Mouse (Mus musculus): ENCODE results near the gene Plekhd1.
A peak's percentile ranks its signal among the peaks of the same experiment; 100 is the strongest.

The Plekhd1 gene

GRCm38 (mm10) chr12:80692269-80692972 is at the start of gene Plekhd1:
TSS of gene Plekhd1 (plus strand) at chr12:80692591.
- no peak for DNase-seq (ENCODE audit: extremely low spot score, low read depth, low spot score)

DNA sequence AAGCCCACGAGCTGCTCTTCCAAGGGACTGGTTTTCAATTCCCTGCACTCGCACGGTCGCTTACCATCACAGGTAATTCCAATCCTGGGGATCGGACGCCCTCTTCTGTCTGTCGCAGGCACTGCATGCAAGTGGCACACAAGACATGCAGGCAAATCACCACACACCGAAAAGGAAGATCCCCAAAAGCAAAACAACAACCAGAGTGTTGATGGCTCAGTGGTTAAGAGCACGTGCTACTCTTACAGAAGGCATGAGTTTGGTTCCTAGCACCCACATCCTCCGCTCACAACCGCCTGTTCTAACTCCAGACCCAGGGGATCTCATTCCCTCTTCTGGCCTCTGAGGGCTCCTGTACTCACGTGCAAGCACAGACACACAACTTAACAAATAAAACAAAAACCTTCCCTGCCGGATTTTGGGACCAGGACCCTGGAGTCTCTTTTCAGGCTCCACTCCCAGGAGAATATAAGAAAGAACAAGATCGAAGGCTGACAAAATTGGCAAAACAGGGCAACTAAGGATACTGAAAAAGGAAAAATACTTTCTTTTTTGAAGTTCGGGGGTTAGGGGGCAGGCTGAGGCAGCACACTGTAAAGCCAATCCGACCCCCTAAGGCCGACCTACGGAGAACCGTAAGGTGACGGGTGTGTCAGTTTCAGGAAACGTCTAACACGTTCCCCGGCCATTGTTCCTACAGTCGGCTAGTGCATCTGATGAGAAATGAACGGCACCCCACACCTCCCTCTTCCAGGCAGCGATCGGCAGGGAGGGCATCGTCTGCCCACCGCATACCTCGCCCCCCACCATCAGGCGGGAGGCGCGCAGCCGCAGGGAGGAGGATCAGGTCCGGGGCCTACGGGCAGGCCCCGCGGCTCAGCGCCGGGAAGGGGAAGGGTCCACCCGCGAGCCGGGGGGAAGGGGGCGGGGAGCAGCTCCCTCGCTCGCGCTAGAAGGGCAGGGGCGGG is 49.4 kb upstream of the Plekhd1 start:
- DNase-seq (ENCODE audit: extremely low spot score, low read depth, low spot score): peak; percentile 35

DNA sequence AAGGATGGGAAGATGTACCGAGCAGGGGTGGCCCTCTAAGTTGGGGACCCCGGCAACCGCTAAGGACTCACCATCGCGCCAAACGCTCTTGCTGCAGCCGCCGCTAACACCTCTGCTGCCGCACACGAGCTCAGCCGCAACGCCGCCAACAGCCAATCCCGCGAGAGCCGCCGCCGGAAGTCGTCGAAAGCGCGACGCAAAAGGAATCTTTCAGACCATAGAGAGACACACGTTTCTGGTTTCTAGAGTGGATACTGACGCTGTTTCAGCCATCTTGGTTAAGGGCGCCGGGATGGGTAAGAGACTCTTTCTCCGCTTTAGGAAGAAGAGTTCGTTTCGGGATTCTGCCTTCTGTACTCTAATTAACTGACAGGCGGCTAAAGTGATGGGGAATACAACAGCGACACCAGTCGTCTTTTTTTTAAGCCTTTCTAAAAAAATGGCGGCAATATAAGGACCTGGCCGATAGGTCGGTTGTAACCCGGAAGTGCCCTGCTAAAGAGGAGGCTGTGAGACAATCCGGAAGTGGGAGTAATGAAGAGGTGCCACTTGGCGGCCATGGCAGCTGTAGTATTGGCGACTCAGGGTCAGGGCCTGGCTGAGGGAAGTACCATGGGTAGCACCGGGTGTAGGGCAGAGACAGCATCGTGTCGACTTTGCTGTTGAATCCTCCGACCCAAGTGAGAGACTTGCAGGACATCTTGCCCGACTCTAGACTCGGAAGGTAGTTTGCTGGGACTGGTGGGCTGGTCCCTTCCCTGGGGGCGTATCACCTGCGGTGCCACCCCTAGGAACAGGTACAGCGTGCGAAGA is 48.5 kb upstream of the Plekhd1 start, which contains the start of the genes Slc39a9 and Erh:
Slc39a9 (plus strand) TSS at position 191 of the 813 bp plus-strand sequence.
Erh (minus strand) TSS at position 649 of the 813 bp plus-strand sequence.
- DNase-seq (ENCODE audit: extremely low spot score, low read depth, low spot score): peak; percentile 90

DNA sequence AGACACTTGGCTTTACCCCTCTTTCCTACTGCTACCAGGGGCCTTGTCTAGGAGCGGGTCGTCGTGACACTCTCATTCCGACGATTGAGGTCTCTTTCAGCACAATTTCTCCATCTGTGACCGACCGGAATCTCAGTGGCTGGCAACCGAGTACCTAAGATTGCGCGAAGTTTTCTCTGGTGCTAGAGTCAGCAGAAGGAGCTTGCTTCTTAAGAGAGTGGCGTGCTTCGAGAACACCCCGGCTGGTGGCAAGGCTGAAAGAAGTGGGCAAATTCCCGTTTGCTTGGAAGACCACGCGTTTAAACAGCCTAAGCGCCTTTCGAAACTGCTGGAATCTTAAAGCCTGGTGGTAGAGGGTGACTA is 47.9 kb upstream of the Plekhd1 start:
- DNase-seq (ENCODE audit: extremely low spot score, low read depth, low spot score): no peak

DNA sequence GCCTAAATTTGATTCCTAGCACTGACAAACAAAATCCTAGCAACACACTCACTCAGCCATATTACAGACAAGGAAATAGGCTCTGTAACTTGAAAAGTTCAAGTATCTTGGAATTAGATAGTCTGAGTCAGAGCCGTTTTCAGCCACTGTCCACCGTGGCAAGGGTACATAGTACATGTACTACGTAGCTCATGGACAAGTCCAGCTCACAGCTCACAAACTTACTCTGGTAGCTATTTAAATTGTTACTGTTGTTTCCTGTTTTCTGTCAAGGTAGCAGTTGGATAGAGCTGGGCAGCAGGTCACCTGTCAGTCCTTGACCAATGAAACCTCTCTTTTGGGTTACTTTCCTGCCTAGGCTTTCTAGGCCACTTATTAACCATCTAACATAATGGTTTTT is 46.0 kb upstream of the Plekhd1 start:
- no peak for DNase-seq (ENCODE audit: extremely low spot score, low read depth, low spot score)

DNA sequence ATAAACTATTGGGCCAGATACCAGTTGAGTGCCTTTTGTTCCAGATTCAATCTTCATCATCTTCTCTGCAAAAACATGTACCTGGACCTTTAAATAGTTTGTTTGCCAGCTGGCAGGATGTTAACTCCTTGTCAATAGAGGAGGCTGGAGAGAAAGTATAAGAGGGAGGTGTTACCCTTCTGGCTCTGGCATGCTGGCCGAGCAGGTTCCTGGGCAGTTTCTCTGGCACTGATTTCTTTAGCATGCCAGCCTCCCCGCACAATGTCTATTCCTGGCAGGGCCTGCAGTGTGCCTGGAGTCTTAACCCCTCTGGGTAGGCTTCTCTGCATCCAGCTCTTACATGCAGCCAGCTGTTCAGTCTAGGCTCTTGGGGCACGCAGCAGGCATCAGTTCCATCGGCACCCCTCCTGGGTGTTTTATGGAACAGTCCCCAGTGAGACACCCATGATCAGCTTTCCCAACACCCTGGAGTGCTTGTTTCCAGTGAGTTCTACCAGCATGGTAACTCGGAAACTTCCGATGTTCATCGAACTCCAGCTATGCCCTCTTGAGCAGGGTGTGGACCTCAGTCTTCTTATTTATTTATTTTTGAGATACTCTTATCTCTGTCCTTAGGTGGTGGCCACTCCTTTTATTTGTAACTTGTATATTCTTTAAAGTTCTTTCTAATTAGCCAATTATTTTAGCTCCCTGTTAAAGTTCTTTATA is 38.3 kb upstream of the Plekhd1 start:
- DNase-seq (ENCODE audit: extremely low spot score, low read depth, low spot score): no peak

DNA sequence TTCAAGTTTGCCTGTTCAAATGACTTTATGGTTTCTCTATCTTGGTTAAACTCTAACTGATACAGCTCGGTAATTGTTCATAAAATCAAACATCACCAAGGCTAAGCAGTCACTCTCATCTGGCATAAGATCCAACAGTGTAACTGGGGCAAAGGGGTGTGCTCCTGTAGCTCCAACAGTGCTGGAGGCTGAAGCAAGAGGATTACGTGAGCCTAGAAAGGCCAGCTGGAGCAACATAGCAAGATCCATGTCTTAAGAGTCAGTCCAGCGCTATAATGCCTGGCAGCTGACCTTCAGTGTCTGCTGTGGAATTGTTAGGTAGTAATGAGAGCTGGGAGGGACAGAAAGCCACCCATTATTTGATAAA is 37.7 kb upstream of the Plekhd1 start:
- DNase-seq (ENCODE audit: extremely low spot score, low read depth, low spot score): no peak

DNA sequence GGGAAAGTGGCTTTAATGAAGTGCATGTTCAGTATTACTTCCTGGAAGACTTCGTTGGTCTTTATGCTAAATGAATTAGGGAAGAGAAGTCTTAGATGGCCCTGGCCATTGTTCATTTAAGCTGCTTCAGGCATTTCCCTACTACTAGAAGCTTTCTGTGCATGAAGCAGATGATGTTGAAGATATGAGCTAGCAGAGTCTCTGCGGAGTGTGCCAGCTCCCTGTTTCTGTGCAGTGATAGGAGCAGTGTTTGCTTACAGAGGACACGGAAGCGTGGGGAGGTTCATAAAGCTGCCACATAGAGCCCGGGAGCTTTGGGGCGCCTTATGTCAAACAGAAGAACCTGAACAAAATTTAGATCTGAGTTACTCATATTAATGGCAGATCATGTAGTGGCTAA is 33.7 kb upstream of the Plekhd1 start:
- no peak for DNase-seq (ENCODE audit: extremely low spot score, low read depth, low spot score)

- no peak for DNase-seq (ENCODE audit: extremely low spot score, low read depth, low spot score)
Measured at GRCm38 (mm10) chr12:80662322-80662721, 30.1 kb upstream of the Plekhd1 start.

- no peak for DNase-seq (ENCODE audit: extremely low spot score, low read depth, low spot score)
Measured at GRCm38 (mm10) chr12:80663935-80664334, 28.5 kb upstream of the Plekhd1 start.

GRCm38 (mm10) chr12:80668391-80668790 is 24.0 kb upstream of the Plekhd1 start:
- no peak for DNase-seq (ENCODE audit: extremely low spot score, low read depth, low spot score)

GRCm38 (mm10) chr12:80673170-80673569 is 19.2 kb upstream of the Plekhd1 start:
- peak; percentile 28 for DNase-seq (ENCODE audit: extremely low spot score, low read depth, low spot score)

DNA sequence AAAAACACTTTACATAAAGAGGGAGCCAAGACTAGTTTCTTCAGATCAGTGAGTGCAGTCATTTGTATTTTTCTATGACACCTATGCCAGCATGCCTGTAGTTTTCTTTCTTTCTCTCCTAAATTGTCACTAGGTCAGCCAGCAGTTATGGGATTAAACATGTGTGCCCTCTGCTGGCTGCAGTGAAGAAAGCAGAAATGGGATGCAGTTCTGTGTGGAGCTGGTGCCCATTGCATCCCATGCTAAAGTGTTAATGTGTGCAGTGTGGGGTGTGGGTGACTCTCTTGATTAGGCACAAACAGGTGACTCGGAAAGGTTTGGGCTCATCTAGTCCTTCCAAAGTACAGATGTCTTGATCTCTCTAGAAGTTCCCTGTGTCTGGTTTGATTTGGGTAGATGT is 11.1 kb upstream of the Plekhd1 start:
- no peak for DNase-seq (ENCODE audit: extremely low spot score, low read depth, low spot score)

GRCm38 (mm10) chr12:80683554-80683953 is 8.8 kb upstream of the Plekhd1 start:
- no peak for DNase-seq (ENCODE audit: extremely low spot score, low read depth, low spot score)

DNA sequence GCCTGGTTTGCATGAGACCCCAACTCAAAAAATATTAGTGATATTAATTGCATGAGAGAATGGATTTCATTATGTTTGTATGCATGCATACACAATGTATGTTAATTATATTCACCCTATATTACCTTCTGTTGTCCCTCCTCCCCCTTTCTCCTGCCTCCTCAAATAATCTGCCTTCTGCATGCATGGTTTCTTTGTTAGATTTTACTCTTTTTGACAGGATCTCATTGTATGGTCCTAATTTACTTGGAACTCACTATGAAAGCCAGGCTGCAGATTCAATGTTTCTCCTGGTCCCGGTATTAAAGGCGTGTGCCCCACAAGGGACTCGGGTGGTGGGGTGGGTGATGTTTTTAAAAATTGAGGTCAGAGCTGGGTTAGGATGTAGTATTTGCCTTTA is 8.1 kb upstream of the Plekhd1 start:
- no peak for DNase-seq (ENCODE audit: extremely low spot score, low read depth, low spot score)

GRCm38 (mm10) chr12:80687788-80688211 is 4.6 kb upstream of the Plekhd1 start:
- DNase-seq (ENCODE audit: extremely low spot score, low read depth, low spot score): no peak

DNA sequence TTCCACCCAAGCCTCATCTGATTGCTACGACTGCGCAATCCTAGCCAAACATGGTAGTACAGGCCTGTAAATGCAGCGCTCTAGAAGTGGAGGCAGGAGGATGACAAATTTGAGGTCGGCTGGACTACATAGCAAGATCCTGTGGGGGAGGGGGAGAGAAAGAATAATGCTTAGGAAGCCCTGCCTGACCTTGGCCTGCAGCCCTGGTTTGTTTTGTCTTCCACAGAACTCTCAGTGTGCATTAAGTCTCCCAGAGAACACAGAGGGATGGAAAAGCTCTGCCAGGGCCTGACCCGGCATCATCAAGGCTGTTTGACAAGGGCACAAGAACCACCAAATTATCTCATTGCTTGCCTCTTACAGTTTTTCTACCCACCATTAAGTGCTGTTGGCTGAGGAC is 2.7 kb upstream of the Plekhd1 start:
- DNase-seq (ENCODE audit: extremely low spot score, low read depth, low spot score): no peak

DNA sequence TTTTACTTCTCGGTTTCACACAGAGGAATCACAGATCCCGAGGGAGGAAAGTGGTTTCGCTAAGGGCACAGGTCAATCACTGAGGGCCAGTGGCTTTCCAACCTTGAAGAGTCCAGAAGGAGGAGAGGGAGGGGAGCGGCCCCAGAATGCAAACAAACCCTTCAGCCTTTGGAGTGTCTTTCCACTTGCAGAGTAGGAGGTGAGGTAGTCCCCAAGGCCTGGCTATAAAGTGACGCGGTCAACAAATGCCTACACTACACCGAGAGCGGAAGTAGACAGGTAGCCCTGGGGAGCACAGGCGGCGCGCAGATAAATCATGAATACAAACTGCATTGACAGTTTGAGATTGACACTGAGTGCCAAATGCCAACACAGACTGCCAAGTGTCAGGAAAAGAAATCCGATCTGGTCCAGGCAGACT is 710 bp upstream of the Plekhd1 start:
- DNase-seq (ENCODE audit: extremely low spot score, low read depth, low spot score): no peak

- no peak for DNase-seq (ENCODE audit: extremely low spot score, low read depth, low spot score)
Measured at GRCm38 (mm10) chr12:80693700-80694099, 1.3 kb downstream of the Plekhd1 start.

- no peak for DNase-seq (ENCODE audit: extremely low spot score, low read depth, low spot score)
Measured at GRCm38 (mm10) chr12:80695004-80695403, 2.6 kb downstream of the Plekhd1 start.
